Mouse (Mus musculus): ENCODE measurements around the gene Egln1.

Gene Egln1

GRCm38 (mm10) chr8:124947865-124948732 is 1.0 kb downstream of the Egln1 start:
- in situ Hi-C loops (cut with MboI; ENCODE audit: low sequenced_read_pairs) = no loop called here

DNA sequence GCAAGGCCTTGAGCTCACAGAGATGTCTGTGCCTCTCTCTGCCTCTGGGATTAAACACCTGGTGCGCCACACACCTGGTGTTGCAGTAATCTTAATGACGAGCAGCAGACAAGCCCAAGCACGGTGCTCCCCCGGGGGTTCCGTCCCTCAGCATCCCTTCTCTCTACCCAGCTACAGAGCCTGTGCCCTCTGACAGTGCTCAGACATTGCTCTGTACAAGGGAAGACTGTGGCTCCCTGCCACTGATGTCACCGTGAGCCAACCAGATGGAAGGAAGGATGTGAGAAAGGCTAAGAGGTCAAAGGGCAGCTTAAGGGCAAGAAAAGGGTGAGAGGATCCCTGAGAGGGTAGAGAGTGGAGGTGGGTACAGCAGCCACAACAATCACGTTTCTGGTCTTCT is 4.7 kb downstream of the Egln1 start:
- in situ Hi-C loops (cut with MboI; ENCODE audit: low sequenced_read_pairs) = no loop called here

DNA sequence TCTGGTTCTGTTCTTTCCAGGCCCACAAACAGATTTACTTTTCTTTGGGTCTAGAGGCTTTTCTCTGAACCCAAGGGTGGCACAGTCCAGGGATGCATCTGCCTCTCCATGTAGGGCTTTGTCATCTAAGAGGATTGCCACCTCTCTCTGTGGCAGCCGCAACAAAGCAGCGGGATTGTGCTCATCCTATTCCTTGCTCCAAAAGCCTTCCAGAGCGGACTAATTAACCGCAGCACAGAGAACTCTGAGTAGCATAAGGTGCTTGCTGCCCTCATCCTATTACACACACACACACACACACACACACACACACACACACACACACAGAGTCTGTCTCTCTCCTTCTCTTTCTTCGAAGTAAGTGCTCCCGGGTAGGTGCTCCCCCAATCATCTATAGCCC is 5.3 kb downstream of the Egln1 start:
- in situ Hi-C loops (cut with MboI; ENCODE audit: low sequenced_read_pairs) = no loop called here

DNA sequence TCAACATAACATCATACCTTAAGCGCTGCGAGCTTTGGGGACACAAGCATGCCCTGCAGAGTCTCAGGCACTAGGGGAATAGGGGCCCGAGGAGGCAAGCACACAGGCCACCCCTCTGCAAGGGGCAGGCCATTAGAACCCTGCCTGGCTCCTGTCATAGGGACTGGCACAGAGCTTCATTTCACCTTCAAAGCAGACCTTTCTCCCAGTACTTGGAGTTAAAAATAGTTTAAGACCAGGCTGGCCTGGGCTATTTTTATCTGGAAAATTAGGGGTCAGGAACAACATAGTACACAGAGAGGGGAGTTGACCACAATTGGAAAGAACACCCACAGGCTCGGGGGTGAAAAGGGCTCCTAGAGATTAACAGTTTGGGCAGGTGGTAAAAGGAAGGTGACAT is 11.8 kb downstream of the Egln1 start:
- in situ Hi-C loops (cut with MboI; ENCODE audit: low sequenced_read_pairs) = no loop called here

DNA sequence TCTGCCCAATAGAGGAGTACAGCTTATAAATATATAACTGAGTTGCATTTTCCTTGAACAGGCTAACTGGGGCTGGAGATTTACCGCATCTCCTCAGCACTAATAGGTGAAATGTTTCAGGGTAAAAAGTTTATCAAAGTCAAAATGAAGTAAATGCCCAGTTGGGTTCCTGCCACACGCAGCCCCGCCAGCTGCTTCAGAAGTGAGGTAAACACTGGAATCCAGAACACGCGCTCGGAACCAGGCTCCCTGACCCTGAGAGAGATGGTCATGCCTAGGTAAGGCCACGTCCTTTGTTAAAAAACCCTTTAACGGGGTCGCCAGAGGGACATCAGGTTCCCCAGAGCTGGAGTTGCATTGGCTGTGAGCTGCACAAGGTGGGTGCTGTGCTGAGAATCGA is 12.4 kb downstream of the Egln1 start:
- in situ Hi-C loops (cut with MboI; ENCODE audit: low sequenced_read_pairs) = no loop called here

DNA sequence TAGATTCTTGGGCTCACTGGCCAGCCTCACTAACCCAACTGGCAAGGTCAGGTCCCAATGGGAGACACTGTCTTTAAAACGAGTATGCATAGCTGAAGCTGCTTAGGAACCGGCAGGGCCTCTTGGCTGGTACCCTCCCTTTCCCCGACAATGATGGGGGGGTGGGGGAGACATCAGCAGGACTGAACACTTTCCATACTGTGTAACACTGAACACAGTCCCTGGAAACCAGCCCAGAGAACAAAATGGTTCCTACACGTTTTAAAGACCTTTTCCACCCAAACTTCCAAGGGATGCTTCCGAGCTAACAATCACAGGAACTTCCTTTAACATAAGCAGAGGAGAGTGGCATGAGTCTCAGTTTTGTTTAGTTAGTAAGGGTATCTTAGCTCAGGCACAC is 14.0 kb downstream of the Egln1 start:
- in situ Hi-C loops (cut with MboI; ENCODE audit: low sequenced_read_pairs) = no loop called here

DNA sequence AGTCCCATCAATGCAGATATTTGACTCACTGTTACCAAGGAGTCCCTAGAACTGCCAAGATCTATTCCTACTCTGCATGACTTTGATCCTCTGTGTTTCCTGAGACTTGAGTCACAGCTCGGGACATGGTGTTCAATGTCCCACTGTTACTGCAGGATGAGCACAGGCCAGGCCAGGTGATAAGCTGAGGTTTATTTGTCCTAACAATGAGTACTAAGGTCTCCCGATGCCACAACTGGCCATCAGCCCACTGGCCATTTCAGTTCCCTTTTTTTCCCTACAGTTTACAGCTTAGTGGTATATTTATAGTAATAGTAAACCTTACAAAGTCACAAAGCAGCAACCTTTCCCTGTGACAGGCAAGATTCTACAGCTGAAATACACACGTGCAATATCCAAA is 16.7 kb downstream of the Egln1 start:
- in situ Hi-C loops (cut with MboI; ENCODE audit: low sequenced_read_pairs) = no loop called here

DNA sequence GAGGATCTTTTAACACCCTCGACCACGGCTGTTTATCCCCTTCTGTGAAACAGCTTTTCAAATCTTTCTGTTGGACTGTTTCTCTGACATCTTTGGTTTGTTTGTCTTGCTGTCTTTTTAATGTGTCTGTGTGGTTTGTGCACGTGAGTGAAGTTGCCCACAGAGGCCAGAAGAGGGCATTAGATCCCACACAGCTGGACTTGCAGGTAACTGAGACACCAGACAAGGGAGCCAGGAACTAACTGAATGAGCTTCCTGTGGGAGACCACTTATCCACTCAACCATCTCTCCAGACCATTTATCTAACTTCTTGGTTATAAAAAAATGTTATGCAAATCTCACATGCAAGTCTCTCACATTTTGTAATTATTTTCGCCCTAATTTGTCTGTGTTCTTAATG is 18.5 kb downstream of the Egln1 start:
- in situ Hi-C loops (cut with MboI; ENCODE audit: low sequenced_read_pairs) = no loop called here

GRCm38 (mm10) chr8:124930086-124930485 is 19.0 kb downstream of the Egln1 start:
- in situ Hi-C loops (cut with MboI; ENCODE audit: low sequenced_read_pairs) = no loop called here

DNA sequence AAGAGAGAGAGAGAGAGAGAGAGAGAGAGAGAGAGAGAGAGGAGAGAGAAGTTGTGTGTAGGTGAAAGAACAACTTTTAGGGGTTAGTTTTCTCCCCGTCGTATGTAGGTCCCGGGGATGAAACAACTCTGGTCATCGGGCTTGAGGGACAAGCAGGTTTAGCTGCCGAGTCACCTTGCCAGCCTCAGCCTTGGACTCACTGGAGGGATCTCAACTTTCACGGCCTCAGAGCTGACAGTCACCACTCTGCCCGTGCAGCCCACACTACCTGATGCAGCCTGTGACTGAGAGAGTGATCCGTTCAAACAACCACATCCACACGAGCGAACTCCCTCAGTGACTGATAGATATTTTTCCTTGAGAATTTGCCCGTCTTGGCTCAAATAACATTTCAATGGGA is 20.1 kb downstream of the Egln1 start:
- in situ Hi-C loops (cut with MboI; ENCODE audit: low sequenced_read_pairs) = no loop called here

- in situ Hi-C loops (cut with MboI; ENCODE audit: low sequenced_read_pairs) = no loop called here
Observed at GRCm38 (mm10) chr8:124926351-124926771, 22.8 kb downstream of the Egln1 start.

GRCm38 (mm10) chr8:124925544-124926266 is 23.4 kb downstream of the Egln1 start:
- in situ Hi-C loops (cut with MboI; ENCODE audit: low sequenced_read_pairs) = no loop called here

- in situ Hi-C loops (cut with MboI; ENCODE audit: low sequenced_read_pairs) = no loop called here
Observed at GRCm38 (mm10) chr8:124923971-124924652, 25.0 kb downstream of the Egln1 start.

- in situ Hi-C loops (cut with MboI; ENCODE audit: low sequenced_read_pairs) = no loop called here
Observed at GRCm38 (mm10) chr8:124922490-124923089, 26.5 kb downstream of the Egln1 start.

- in situ Hi-C loops (cut with MboI; ENCODE audit: low sequenced_read_pairs) = no loop called here
Observed at GRCm38 (mm10) chr8:124921369-124922279, 27.5 kb downstream of the Egln1 start.

GRCm38 (mm10) chr8:124917741-124918484 is 31.2 kb downstream of the Egln1 start:
- in situ Hi-C loops (cut with MboI; ENCODE audit: low sequenced_read_pairs) = no loop called here

DNA sequence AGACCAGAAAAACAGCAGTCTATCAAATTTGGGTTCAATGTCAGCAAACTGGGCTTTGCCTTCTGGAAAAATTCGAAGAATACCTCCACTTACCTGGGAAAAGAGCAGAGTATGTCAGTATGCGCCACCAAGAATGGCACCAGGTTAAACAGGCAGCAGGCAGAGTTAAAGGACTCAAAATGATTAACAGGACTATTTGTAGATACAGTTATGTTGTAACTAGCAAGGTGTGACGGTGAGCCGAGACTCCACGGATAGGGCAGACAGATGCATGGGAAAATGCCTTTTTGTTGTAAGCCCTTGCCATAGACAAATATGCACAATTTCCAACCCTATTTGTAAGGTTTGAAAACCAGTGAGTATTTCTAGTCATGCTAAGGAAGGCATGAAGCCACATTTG is 35.1 kb downstream of the Egln1 start:
- in situ Hi-C loops (cut with MboI; ENCODE audit: low sequenced_read_pairs) = no loop called here

GRCm38 (mm10) chr8:124911938-124912872 is 36.9 kb downstream of the Egln1 start:
- in situ Hi-C loops (cut with MboI; ENCODE audit: low sequenced_read_pairs) = no loop called here

Data from CH12F3 (cell line).